Mouse (Mus musculus): ENCODE measurements around the gene Gm20683. TPM values are rescaled to one million over a fixed set of nuclear protein-coding genes. Genes with fewer than 3 reads are reported as not detected.

Gene Gm20683
- total RNA-seq, 2 experiments from 2014 or later, result 9.5 to 13.3 TPM

- DNase-seq, result peak; percentile 65 to 67
These were observed 32.7 kb upstream of the Gm20683 start for GRCm38 (mm10) chr17:25874148-25874720.

- no peak for DNase-seq
These were observed 32.0 kb upstream of the Gm20683 start for GRCm38 (mm10) chr17:25873405-25874147.

- no peak for DNase-seq
These were observed 31.1 kb upstream of the Gm20683 start for GRCm38 (mm10) chr17:25872676-25873075.

GRCm38 (mm10) chr17:25871566-25871965, 30.0 kb upstream of the Gm20683 start:
- peak; percentile 75 to 82 for DNase-seq

GRCm38 (mm10) chr17:25869954-25870353, 28.4 kb upstream of the Gm20683 start:
- no peak for DNase-seq

- no peak for DNase-seq
These were observed 27.9 kb upstream of the Gm20683 start for GRCm38 (mm10) chr17:25869498-25869897.

GRCm38 (mm10) chr17:25868601-25869191, 27.1 kb upstream of the Gm20683 start, which contains the start of gene Mcrip2:
Mcrip2 (minus strand) TSS chr17:25868764.
- peak; percentile 93 to 94 for DNase-seq

GRCm38 (mm10) chr17:25867836-25868600, 26.5 kb upstream of the Gm20683 start:
- DNase-seq, result peak; percentile 83 to 88

GRCm38 (mm10) chr17:25867509-25867835, 25.9 kb upstream of the Gm20683 start:
- no peak for DNase-seq

GRCm38 (mm10) chr17:25866172-25866571, 24.6 kb upstream of the Gm20683 start:
- peak in 1 of 2 experiments; percentile 48 for DNase-seq

GRCm38 (mm10) chr17:25865288-25865687, 23.7 kb upstream of the Gm20683 start:
- DNase-seq, result no peak

GRCm38 (mm10) chr17:25864311-25864710, 22.7 kb upstream of the Gm20683 start:
- DNase-seq, result peak in 1 of 2 experiments; percentile 50

GRCm38 (mm10) chr17:25863681-25864080, 22.1 kb upstream of the Gm20683 start:
- DNase-seq, result no peak

GRCm38 (mm10) chr17:25861704-25862612, 20.4 kb upstream of the Gm20683 start:
- no peak for DNase-seq

- DNase-seq, result peak; percentile 94 to 95
These were observed 19.5 kb upstream of the Gm20683 start, which contains the start of gene Wdr90 for GRCm38 (mm10) chr17:25860832-25861703. Wdr90 (minus strand) TSS chr17:25861501.

GRCm38 (mm10) chr17:25860229-25860628, 18.7 kb upstream of the Gm20683 start:
- no peak for DNase-seq

GRCm38 (mm10) chr17:25844396-25844901, 2.9 kb upstream of the Gm20683 start, which contains the start of gene Rhot2:
Rhot2 (minus strand) TSS chr17:25844851.
- peak; percentile 98 for DNase-seq

- DNase-seq, result peak in 1 of 2 experiments; percentile 38
These were observed 2.3 kb upstream of the Gm20683 start for GRCm38 (mm10) chr17:25843636-25844395.

GRCm38 (mm10) chr17:25843122-25843521, 1.6 kb upstream of the Gm20683 start:
- DNase-seq, result no peak
